Mouse (Mus musculus) splenic B cell, adult 2 months (primary cell): Measurements from ENCODE around the gene Mlycd.
"Not testable (repeated sequence)": the region's sequence is repeated elsewhere in the genome, so short reads cannot be mapped to it uniquely, and the experiment has no call there.

Source experiments
- DNase-seq: peaks from one replicate; pipeline ENCODE4 v3.0.0-alpha.2; 2011; ENCODE audit warnings: low read depth, low spot score
- H3K27me3 ChIP-seq: 2 replicates; pipeline ENCODE4 v1.6.1; 2012; ENCODE audit warnings: mild to moderate bottlenecking, low read length, moderate library complexity, mixed read lengths; ENCODE audit not compliant: control insufficient read depth, poor library complexity, insufficient read depth, severe bottlenecking
- H3K36me3 ChIP-seq: 2 replicates; pipeline ENCODE4 v1.6.1; 2012; ENCODE audit warnings: mild to moderate bottlenecking, low read length, moderate library complexity, mixed read lengths; ENCODE audit not compliant: control insufficient read depth, poor library complexity, insufficient read depth, severe bottlenecking

Mlycd gene

DNA sequence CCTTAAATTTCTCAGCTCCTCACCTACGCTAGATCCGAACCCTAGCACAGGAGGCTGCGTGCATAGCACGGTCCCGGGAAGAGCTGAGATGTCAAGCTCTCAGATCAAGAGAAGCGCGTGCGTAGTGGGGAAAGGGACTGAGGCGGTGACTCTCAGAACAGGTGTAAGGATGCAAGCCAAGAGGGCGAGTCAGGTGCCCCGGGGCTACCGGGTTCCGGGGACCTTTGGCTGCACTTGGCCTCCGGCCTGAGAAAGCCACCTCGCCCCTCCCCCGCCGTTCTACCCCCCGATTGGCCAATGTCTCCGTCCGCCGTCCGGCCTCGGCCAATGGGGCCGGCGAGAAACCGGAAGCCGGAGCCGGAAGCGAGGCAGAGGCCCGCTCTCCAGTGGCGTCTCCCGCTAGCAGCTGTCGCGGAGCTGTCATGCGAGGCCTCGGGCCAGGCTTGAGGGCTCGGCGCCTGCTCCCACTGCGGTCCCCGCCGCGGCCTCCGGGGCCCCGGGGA lies at the start of gene Mlycd:
TSS of gene Mlycd (plus strand) at position 355 of the 503 bp plus-strand sequence.
- H3K36me3 ChIP-seq = no peaks in the 10 kb centered on the region
- DNase-seq = peak; percentile 92
- H3K27me3 ChIP-seq = no peaks in the 10 kb centered on the region

DNA sequence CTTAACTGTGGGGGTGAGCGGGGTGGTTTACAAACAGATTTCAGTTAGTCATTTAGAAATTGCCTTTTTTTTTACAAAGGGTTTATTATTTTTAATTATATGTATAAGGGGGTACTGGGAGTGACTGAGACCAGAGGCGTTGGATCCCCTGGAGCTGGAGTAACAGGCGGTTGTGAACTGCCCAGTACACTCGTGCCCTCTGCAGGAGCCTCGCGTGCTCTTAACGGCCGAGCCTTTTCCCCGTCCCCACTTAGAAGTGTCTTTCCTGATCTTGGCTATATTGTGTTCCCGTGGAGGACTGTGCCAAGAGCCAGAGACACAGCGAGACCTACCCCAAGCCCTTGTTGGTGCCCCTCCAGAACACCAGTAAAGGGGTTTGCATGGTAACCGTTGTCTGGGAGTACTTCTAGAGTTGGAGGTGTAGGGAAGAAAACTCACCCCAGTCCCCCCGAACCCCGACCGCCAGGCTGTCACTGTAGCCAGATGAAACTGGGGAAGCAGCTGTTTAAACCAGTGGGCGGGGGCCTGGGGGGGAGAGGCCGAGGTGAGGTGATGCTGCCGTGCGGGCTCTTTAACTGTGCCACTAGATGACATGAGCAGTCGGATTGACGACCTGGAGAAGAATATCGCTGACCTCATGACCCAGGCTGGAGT lies 49.5 kb upstream of the Mlycd start:
- Histone ChIP-seq H3K27me3 (no peaks in the 10 kb centered on the region), H3K36me3 (no peaks in the 10 kb centered on the region; the same call in none of the 2 replicates)
- DNase-seq = peak; percentile 7

DNA sequence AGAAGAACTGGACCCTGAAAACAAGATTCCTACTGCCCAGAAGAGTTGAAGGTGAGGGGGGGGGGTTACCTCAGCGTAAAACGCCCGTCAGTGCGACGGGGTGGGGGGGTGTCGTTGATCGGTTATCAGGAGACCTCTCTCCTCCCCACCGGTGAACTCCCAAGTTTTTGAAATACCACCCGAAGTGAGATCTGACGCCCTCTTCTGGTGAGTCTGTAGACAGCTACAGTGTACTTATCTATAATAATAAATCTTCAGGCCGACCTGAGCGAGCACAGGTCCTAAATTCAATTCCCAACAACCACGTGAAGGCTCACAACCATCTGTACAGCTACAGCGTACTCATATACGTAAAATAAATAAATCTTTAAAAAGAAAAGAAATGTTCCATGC lies 49.0 kb upstream of the Mlycd start:
- Histone ChIP-seq H3K36me3 (no peaks in the 10 kb centered on the region; the same call in none of the 2 replicates), H3K27me3 (no peaks in the 10 kb centered on the region)
- peak; percentile 34 for DNase-seq

DNA sequence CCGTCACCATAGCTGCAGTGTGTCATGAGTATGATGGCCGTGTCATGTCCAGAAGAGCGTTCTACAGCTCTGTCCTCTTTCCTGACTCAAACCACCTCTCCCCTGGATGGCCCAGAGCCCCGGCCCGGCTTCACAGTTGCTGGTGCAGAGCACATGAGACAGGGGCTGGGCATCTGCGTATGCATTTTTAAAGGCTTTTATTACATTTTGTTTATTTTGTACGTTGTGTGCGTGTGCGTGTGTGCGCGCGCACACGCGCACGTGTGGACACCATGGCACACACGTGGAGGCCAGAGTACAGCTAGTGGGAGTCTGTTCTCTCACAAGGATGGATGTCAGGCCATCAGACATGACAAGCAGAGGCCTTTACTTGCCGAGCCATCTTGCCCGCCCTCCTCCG lies 43.0 kb upstream of the Mlycd start:
- DNase-seq = no peak
- Histone ChIP-seq H3K27me3 (no peaks in the 10 kb centered on the region), H3K36me3 (no peaks in the 10 kb centered on the region; the same call in none of the 2 replicates)

DNA sequence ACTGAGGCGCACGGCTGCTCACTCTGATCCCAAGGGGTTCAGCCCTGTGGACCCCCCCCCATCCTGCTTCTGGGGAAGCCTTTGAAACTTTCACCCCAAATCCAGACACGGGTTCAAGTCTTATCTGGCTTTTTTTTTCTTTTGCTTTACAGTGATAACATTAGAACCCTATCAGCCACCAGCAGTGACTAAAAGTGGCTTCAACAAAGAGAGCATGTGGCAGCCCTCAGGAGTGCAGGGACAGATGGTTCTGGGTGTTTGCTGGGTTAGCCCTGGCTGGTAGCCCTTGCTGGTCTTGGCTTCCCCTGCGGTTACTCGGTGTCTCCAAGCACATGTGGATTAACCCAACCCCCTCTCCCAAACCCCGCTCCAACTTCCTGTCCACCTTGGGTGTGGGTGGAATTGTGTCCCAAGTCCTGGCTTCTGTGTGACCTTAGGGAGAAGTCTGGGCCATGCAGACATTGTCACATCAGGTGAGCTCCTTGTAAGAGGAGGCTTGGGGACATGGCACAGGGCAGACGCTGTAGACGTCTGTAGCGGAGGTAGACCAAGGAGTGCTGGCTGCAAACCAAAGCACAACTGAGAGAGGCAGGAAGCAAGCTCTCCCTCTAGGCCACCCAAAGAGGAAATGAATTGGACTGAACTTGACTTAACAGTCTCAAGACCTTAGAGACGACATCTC lies 41.6 kb upstream of the Mlycd start:
- no peaks in the 10 kb centered on the region; the same call in 1 of the 2 replicates for H3K36me3 ChIP-seq
- no peaks in the 10 kb centered on the region for H3K27me3 ChIP-seq
- DNase-seq = peak; percentile 28

DNA sequence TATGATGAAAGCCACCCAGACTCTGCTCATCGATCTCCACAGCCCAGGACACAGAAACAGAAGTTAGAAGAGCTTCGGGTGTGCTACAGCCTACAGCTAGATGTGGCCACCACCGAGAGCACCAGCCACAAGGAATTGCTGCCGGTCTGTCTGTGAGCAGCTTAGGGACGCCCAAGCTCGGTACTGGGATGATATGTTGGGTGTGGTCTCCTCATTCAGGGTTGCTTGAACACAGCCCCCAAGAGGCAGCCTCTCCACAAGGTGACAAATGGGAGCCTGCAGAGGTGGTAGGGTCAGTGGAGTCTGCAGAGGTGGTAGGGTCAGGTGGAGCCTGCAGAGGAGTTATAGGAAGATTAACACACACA lies 41.0 kb upstream of the Mlycd start:
- no peaks in the 10 kb centered on the region; the same call in 1 of the 2 replicates for H3K36me3 ChIP-seq
- DNase-seq = no peak
- H3K27me3 ChIP-seq = no peaks in the 10 kb centered on the region

DNA sequence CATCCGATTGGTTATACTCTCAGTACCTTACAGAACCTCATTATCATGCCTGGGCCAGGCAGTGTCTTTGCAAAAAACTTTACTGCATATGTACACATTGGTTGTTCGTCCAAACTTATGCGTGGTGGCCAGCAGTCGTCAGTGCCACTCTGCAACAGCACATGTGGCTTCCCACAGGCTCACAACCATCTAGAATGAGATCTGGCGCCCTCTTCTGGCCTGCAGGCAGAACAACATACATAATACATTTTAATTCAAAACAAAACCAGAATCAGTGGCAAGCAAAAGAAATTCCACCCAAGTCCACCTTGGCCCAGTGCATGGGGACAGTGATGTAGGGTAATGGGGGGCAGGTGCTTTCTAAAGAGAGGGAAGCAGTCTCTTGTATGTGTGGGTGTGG lies 38.0 kb upstream of the Mlycd start:
- peak; percentile 52 for DNase-seq

DNA sequence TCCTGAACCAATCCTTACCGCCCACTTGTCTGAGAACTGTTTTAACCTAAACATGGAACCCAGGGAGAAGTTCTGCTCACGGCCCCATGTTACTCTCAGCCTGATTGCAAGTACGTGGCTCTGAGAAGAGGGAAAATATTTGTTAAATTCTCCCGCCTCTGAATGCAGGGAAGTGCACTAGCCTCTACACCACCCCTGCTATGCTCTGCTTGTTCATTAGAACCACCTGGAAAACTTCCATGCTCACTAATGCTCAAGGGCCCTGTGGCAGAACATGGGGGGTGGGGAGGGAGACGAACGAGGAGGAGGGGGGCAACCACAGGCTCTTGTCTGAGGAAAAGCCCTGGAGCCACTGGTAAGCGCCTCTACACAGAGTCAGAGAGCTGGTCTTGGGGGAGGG lies 36.5 kb upstream of the Mlycd start:
- no peaks in the 10 kb centered on the region for H3K36me3 ChIP-seq
- no peaks in the 10 kb centered on the region for H3K27me3 ChIP-seq
- no peak for DNase-seq

More for the DNA sequence above, 38.0 kb upstream of the Mlycd start:
- H3K36me3 ChIP-seq, H3K27me3 ChIP-seq: not testable (repeated sequence)

DNA sequence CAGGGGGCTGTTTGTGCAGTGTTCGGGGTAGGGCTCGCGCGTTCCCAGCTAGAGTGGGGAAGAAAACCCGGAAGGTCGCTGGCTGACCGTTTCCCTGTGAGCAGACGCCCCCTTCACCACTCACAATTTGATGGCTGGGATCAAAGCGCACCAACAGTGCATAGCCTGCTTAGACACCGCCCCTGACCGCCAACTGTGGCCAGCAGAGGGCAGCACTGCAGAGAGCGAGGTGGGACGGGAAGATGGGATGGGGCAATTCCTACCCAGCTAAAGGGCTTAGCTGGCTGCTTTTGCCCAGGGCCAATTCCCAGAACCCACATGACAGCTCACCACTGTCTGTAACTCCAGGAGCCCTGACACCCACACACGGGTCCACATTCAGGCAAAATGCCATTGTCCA lies 35.8 kb upstream of the Mlycd start:
- Histone ChIP-seq H3K36me3 (no peaks in the 10 kb centered on the region), H3K27me3 (no peaks in the 10 kb centered on the region)
- peak; percentile 53 for DNase-seq

DNA sequence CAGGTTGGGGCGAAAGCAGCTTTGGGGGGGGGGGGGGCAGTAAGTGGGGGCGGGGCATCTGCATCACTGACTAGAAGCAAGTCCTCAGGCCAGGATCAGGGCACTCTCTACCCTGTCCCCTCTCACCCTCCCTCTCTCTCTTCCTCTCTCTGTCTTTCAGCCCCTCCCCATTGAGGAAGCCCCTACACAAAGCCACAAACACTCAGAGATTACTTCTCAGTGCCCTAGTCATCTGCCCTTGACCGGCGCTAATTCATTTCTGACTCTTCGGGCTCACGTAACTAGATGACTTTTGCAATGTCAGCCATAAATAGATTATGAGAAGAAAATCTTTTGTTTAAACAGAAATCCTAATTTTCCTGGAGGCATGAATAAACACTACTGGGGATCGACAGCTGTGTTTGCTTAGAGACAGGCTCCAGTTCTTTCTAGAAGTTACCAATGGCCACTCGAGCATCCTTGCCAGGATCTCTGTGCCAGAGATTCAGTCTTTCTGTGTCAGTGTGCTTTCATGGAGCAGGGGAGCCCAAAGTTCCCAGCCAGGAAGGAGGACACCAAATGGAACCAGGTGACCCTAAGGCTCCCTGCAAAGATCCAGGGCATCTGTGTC lies 33.9 kb upstream of the Mlycd start:
- no peaks in the 10 kb centered on the region for H3K27me3 ChIP-seq
- no peaks in the 10 kb centered on the region for H3K36me3 ChIP-seq
- DNase-seq = no peak

DNA sequence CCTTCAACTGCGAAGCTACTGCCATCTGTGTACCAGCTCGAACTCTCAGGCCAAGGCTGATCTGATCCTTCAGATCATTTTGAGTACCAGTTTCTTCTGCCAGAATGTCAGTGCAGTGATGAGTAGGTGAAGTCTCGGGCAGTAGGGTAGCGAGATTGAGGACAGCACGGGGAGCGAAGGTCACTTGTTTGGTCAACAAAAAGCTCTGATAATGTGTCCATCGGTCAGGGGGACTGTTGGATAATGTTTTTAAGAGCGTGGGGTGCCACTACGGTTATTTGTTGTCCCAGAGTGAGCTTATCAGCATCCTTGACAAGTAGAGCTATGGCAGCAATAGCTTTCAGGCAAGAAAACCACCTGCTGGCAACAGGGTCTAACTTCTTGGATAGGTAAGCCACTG lies 20.0 kb upstream of the Mlycd start:
- not testable (repeated sequence) for H3K27me3 ChIP-seq, H3K36me3 ChIP-seq, DNase-seq

DNA sequence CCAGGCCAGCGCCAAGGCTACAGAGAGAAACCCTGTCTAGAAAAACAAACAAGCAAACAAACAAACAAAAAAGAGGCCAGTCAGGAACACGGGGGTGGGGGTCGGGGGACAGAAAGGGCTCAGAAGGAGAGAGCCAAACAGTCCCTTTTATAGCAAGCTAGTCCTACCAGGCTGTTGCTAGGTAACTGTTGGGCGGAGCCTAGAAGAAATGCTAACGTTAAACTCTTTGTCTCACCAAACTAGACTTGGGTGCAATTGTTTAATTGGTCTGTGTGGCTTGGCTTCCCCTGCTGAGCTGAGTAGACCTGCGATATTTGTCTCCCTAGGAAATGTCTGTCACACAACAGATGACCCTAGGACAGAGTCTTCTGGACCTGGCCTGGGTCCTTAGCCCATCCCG lies 16.2 kb upstream of the Mlycd start:
- Histone ChIP-seq H3K36me3 (no peaks in the 10 kb centered on the region), H3K27me3 (no peaks in the 10 kb centered on the region)
- DNase-seq = no peak

DNA sequence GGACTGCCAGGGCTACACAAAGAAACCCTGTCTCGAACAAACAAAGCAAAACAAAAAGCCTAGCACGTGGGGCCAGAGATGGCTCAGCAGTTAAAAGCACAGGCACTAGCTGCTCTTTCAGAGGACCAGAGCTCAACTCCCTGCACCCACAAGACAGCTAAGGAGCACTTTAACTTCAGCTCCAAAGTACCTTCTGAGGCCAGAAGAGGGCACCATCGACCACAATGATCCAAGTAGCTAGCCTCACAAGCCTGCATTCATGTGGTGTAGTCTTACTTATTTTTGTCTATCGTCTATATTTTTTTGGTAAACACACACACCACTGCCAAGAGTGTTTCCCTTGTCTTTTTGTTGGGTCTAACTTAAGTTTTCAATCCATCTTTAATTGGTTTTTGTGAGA lies 14.1 kb upstream of the Mlycd start:
- H3K36me3 ChIP-seq = no peaks in the 10 kb centered on the region
- DNase-seq = peak; percentile 82

DNA sequence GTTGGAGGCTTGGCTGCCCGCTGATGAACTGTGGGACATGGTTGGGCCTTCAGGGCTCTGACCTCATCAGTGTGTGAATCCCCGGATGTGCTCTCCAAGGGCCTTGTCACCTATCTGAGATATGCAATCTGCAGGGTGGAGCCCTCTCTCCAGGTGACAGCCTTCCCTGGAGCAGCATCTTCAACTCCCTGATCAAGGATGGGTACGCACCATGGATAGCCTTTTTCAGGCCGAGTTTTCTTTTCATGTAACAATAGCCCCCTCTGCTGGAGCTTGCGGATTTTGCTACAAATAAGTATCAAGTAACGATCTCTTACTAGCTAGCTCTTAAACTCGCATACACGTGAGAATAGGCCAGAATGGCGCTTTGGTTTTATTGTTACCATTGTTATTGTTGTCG lies 10.2 kb upstream of the Mlycd start:
- Histone ChIP-seq H3K36me3 (no peaks in the 10 kb centered on the region), H3K27me3 (no peaks in the 10 kb centered on the region)
- DNase-seq = peak; percentile 76

More for the DNA sequence above, 14.1 kb upstream of the Mlycd start:
- no peaks in the 10 kb centered on the region for H3K27me3 ChIP-seq

DNA sequence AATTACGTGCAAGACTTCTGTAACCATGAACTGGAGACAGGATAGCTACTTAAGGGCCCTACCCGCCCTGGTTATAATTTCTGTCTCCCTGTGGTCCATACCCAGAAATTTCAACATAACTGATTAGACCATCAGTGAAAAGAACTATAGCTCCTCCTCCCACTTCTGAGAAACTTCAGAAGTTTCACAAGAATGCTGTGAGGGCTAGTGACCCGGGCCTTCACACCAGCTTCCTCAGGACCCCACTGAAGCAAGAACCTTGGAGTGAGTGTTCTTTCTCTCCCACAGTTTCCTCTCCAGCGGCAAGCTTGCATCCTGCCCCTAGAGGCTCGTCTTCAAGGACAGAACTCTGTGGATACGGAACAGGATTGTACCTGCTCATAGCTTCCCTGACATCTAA lies 8.8 kb upstream of the Mlycd start:
- no peaks in the 10 kb centered on the region for H3K27me3 ChIP-seq
- no peaks in the 10 kb centered on the region for H3K36me3 ChIP-seq
- no peak for DNase-seq
